Mouse (Mus musculus) embryonic stem cell, embryonic (primary cell): ENCODE data around the gene Ak1.

Source experiments
- CTCF ChIA-PET, 4 experiments: fragments of 300-600 bp in 2 of 4; fragments of 350-600 bp in 2 of 4; sonication (Branson Sonifier 250); formaldehyde crosslinking; loops; one replicate each; lab custom pipeline; 2022; ENCODE audit warnings: inconsistent platforms in 2 of 4; lab: Charles Lee
- POLR2A ChIA-PET, 4 experiments: fragments of 300-600 bp in 2 of 4; fragments of 350-600 bp in 2 of 4; sonication (Branson Sonifier 250); formaldehyde crosslinking; loops; one replicate each; lab custom pipeline; 2022; ENCODE audit warnings: antibody characterized with exemption in 4 of 4, inconsistent platforms in 1 of 4; lab: Charles Lee

Ak1 gene

DNA sequence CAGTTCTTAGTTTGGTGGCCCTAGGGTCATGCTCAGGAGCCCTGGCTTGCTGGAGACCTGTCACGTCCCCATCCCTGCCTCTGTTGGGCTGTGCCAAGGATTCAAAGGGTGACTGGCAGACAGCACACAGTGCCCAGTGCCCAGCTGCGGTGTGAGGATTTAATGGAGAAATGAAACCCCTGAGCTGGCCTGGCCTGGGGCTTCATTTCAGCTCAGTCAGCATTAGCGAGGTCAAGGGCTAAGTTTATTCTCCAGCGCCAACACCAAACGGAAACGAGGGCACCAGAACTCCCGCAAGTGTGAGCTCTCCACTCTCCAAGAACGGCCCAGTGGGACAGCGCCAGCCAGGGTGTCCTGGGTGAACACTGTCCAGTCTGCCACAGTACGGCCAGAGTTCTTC is 31.3 kb upstream of the Ak1 start:
- POLR2A ChIA-PET: no interaction called here
- CTCF ChIA-PET: interaction anchor here in 2 of 4 experiments (0.9 to 3.5 kb wide), 6 partner anchors 10 to 338 kb away, joined by 3 to 9 read pairs (median 3); partner anchors contain the start of genes Pip5kl1 (in 1 of the 2) and St6galnac6 (in 1 of the 2)

DNA sequence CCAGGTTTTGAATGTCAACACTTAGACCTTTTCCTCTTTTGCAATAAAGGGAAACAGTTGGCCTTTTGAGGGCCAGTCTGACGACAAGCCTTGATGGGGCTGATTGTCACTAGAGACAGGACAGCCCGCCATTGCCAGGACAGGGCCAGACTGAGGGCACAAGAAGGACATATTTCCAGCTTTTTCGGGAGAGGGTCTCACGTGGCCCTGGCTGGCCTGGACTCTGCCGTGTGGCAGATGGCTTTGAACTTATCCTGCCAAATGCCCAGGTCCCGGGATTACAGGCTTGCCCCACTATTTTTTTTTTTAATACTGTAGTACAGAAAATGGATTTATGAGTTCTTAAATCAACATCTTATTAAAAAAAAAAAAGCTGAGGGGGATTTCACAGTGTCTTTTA is 30.3 kb upstream of the Ak1 start:
- ChIA-PET CTCF (interaction anchor here in 2 of 4 experiments (0.5 to 1.6 kb wide), 6 partner anchors 8 to 1773 kb away, joined by 3 to 8 read pairs (median 4); no protein-coding TSS in a partner anchor), POLR2A (interaction anchor here in 1 of 4 experiments (0.5 kb wide), 1 partner anchor 70 kb away, joined by 3 read pairs; no protein-coding TSS in a partner anchor)

DNA sequence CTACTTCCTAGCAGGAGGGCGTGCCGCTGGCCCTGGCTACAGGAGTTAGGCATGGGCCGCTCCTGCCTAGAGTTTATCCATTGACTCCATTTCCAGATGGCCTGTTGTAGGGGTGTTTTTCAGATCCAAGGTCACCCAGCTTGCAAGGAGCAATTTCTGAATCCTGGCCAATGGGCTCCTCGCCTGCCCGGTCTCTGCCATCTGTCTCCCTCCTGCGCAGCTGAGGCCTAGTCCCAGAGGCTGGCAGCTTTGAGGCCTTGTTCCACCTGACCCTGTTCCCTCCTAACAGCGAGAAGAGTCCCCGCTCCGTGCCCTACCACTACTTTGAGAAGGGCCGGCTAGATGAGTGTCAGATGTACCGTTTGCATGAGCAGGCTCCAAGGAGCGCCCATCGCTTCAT is 24.8 kb upstream of the Ak1 start:
- POLR2A ChIA-PET: interaction anchor here in 2 of 4 experiments (1.2 to 1.8 kb wide), 2 partner anchors 11 to 131 kb away, joined by 3 to 4 read pairs; no protein-coding TSS in a partner anchor
- CTCF ChIA-PET: interaction anchor here in 1 of 4 experiments (1.4 kb wide), 1 partner anchor 10 kb away, joined by 6 read pairs; no protein-coding TSS in a partner anchor

DNA sequence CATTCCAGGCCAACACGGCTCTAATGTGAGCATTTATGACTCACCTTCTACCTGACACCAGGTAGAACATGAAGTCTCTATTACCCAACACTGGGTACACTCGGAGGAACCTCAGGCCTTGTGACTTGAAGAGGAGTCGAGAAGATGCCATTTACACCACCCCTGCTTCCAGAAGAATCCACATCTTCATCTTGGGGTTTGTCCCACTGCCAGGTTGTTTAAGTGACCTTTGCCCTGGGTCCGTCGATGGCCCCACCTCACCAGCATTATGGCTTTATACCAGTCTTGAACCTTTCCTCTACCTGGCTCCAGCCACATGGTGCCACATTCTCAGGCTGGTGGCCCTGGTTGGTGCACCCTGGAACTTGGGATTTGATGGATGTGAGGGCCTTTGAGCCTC is 24.3 kb upstream of the Ak1 start:
- POLR2A ChIA-PET: no interaction called here
- CTCF ChIA-PET: no interaction called here

DNA sequence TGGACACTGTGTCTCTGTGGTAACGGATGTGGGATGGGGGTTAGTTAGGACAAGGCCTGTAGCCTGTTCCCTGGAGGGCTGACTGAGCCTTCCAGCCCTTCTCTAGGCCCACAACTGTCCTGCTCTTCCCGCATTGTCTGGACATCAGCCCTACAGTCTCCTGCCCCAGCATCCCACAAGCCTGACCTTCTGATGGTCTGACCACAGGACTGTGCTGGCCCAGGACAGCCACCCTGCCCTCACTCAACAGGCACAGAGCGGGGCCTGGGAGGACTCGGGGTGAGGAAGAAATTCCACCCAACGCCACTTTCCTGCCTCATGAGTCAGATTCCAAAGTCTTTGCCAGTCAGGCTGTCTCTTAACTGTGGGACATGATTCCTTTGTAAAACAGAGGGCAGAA is 23.9 kb upstream of the Ak1 start:
- POLR2A ChIA-PET: interaction anchor here in 2 of 4 experiments (0.6 to 1.2 kb wide), 2 partner anchors 117 to 130 kb away, joined by 3 to 4 read pairs; no protein-coding TSS in a partner anchor
- CTCF ChIA-PET: interaction anchor here in 3 of 4 experiments (0.6 to 1.9 kb wide), 5 partner anchors 9 to 331 kb away, joined by 3 to 8 read pairs (median 4); partner anchors contain the start of gene St6galnac4 (in 1 of the 3)

DNA sequence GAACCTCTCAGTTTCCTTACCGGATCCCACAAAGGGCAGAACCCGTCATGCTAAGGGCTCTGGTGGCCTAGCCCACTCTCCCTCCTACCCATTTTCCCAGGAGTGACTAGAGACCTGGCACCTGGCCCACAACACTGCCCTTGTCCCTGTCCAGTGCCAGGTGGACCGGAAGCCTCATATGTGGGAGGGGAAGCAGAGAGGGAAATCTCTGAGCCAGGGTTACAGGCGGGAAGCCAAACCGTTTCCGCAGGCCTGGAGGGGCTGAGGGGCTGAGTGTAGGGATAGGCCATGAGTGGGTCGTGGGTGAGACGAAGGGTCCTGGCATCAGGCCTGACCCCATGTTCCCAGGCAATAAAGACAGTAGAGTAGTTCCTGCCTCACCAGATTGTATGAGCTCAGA is 23.1 kb upstream of the Ak1 start:
- ChIA-PET POLR2A (interaction anchor here in 1 of 4 experiments (1.2 kb wide), 1 partner anchor 117 kb away, joined by 4 read pairs; no protein-coding TSS in a partner anchor), CTCF (interaction anchor here in 3 of 4 experiments (0.7 to 1.9 kb wide), 5 partner anchors 9 to 330 kb away, joined by 3 to 8 read pairs (median 3); partner anchors contain the start of gene St6galnac4 (in 1 of the 3))

DNA sequence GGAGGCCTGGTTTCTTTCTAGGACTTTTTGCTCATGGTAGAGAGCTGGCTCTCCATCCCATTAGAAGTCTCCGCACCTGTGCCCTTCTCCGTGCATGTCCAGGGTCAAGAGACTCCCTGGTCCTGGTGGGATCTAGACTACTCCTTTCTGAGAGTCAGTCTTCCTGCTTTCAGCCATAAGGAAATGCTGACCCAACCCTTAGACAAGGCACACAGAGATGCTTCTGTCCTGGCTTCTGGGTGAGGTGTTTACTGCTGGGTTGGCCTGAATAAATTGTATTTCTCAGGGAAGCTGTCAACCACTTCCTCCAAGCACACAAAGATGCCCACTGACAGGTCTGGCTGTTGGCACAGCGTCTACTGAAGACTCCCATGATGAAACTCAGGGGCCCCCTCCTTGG is 22.1 kb upstream of the Ak1 start, which contains the start of gene St6galnac6:
TSS of gene St6galnac6 (plus strand) at position 301 of the 400 bp plus-strand sequence.
- ChIA-PET POLR2A (interaction anchor here in 2 of 4 experiments (0.6 to 1.5 kb wide), 2 partner anchors 29 to 139 kb away, joined by 4 read pairs; partner anchors contain the start of gene Dpm2 (in 1 of the 2)), CTCF (interaction anchor here in 2 of 4 experiments (0.6 to 1.9 kb wide), 3 partner anchors 8 to 121 kb away, joined by 3 to 10 read pairs (median 8); no protein-coding TSS in a partner anchor)

DNA sequence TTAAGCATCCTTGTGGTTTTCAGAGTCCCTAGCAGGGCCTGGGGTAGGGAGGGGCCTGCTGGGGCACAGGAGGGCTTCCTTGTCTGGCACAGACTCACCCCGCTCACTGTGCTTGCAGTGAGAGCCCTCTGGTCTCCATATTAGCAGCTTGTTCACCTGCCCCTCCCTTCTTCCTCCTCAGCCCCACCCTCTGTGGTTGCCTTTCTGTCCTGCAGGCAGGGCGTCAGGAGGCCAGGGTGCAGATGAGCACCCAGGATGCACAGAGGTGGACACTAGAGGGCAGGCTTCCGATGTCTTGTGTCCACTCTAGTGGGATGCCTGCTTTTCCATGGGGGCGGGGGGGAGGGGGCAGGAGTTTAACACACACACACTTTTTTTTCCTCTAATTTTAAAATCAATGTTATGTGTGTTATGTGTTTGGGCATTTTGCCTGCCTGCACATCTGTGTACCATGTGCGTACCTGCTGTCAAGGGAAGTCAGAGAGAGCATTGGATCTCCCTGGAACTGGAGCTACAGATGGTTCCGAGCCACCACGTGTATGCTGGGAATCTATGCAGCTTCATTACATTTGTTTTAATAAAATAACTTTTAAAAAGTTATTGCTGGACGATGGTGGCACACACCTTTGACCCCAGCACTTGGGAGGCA is 20.0 kb upstream of the Ak1 start:
- ChIA-PET POLR2A (interaction anchor here in 3 of 4 experiments (0.6 to 1.4 kb wide), 10 partner anchors 9 to 105 kb away, joined by 3 to 4 read pairs (median 3); partner anchors contain the start of genes Dpm2 (in 1 of the 3) and Eng (in 1 of the 3)), CTCF (interaction anchor here (0.5 to 5.1 kb wide), 25 partner anchors 11 to 504 kb away, joined by 3 to 32 read pairs (median 4); partner anchors contain the start of genes 9430097D07Rik (in 3 of the 4), Pip5kl1 (in 2 of the 4), St6galnac4 (in 2 of the 4) and Slc25a25 (in 1 of the 4))

DNA sequence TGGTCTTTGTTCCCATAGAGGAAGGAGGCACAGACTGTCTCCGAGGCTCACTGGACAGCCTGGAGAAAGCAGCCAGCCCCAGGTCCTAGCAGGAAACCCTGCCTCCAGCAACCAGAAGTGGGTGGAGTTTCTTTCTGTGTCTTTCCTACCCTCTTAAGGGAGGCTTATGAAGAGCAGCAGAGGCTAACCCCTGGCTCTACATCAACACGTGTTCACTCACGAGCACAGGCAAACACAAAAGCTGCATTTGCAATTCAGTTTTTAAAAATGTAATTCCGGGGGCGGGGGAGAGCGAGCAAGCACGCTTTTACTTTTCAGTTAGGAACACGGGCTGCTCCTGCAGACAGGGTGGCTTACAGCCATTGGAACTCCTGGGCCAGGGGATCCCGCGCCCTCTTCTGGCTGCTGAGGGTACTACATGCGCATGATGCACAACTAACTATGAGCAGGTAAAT is 18.9 kb upstream of the Ak1 start:
- ChIA-PET POLR2A (interaction anchor here in 2 of 4 experiments (0.6 to 1.5 kb wide), 7 partner anchors 19 to 255 kb away, joined by 3 to 6 read pairs (median 3); partner anchors contain the start of gene Eng (in 1 of the 2)), CTCF (interaction anchor here (0.6 to 5.1 kb wide), 18 partner anchors 9 to 198 kb away, joined by 3 to 32 read pairs (median 4); partner anchors contain the start of genes Pip5kl1 (in 2 of the 4), St6galnac4 (in 2 of the 4) and 9430097D07Rik (in 1 of the 4))

DNA sequence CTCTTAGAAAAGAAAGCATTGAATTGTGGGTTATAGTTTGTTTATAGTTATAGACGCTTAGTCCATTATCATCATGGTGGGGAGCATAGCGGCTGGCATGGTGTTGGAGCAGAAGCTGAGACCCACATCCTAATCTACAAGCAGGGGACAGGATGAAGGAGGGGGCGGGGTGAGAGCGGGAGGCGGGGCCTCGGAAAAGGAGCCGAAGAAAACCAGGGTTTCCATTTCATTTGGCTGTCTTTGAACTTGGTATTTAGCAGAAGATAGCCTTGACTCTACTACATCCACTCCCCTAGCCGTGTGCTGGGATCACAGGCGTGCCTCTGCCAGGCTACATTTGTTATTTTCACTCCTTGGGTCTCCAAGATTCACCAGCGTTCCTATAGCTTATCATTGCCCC is 16.9 kb upstream of the Ak1 start:
- ChIA-PET CTCF (interaction anchor here in 2 of 4 experiments (0.5 to 5.1 kb wide), 8 partner anchors 18 to 253 kb away, joined by 3 to 32 read pairs (median 6); partner anchors contain the start of gene St6galnac4 (in 2 of the 2)), POLR2A (interaction anchor here in 2 of 4 experiments (0.7 to 2.9 kb wide), 6 partner anchors 17 to 411 kb away, joined by 3 to 7 read pairs (median 3); partner anchors contain the start of genes Dpm2 (in 1 of the 2) and St6galnac4 (in 1 of the 2))

DNA sequence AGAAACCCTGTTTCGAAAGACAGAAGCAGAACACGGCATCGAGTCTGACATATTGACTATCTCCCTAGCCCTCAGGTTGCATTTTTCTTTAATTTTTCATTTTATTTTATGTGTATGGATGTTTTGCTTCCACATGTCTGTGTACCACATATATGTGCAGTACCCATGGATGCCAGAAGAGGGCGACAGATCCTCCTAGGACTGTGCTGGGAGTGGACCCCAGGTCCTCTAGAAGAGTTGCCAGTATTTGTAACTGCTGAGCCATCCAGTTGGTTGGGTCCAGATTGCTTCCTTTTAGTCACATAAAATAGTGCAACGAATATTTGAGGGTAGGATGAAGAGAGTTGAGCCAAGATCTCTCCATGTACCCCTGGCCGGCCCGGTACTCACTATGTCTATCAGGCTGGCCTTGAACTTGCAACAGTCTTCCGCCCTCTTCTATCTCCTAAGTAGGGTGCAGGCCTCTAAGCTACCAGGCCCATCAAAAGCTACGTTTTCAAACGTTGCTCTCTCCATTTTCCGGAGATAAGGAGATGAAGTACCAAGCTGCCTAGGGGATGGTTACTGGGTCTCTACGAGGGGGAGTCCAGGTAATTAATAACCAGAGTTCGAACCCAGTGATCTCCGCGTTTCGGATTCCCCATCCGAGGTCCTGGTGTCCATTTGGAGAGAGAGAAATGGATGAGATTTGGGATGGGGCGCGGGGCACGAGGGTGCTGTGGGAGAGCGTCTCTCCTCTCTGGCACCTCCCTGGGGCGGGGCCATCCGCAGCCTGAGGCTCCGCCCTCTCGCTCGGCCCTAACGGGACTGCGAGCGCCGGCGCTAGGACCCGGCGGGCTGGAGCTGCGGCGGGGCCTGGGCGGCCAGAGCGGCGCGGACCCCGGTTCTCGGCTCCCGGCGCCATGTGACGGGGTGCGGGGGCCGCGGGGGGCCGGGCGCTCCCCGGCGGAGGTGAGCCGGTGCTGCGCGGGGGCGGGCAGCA is 15.1 kb upstream of the Ak1 start:
- POLR2A ChIA-PET: interaction anchor here (0.6 to 4.8 kb wide), 35 partner anchors 9 to 457 kb away, joined by 3 to 33 read pairs (median 4); partner anchors contain the start of genes St6galnac4 (in 3 of the 4), Dpm2 (in 1 of the 4), Fam102a (in 1 of the 4) and Lrsam1 (in 1 of the 4)

DNA sequence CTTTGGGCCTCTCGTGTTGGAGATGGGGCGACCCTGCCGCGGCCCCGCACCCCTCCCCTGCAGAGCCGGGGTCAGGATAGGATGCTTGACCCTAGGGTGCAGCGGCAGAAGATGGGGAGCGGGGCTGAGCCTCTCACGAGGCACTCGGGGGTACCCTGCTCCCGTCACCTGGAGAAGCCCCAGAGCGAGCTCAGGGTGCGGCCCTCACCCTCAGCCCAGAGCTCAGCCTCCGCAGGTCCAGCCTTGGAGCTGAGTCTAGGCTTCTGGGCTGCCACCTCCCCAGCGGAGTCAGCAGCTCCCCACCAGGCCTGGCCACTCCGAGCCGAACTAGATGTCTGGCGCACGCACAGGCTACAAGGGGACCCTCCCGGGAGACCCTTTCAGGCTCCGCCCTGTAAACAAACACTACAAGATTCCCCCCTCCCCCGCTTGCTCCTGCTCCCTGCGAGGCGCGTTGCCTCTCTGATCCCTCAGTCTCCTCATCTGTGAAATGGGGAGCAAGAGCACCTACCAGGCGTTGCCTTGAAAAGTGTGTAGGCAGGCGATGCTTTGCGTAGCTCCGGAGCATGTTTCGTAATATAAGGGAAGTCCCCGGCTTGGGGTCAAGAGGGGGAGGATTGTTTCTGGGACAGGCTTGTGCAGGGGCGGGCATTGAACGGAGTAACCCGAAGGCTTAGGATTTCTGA is 14.2 kb upstream of the Ak1 start:
- CTCF ChIA-PET: interaction anchor here (0.6 to 2.9 kb wide), 30 partner anchors 8 to 321 kb away, joined by 3 to 17 read pairs (median 4); partner anchors contain the start of genes St6galnac4 (in 2 of the 4), 9430097D07Rik (in 1 of the 4), Dpm2 (in 1 of the 4) and Tor2a (in 1 of the 4)
- POLR2A ChIA-PET: interaction anchor here (0.6 to 4.8 kb wide), 41 partner anchors 8 to 458 kb away, joined by 3 to 33 read pairs (median 4); partner anchors contain the start of genes St6galnac4 (in 3 of the 4), Lrsam1 (in 2 of the 4), Rpl12 (in 2 of the 4) and Eng (in 1 of the 4)

More for the DNA sequence above, 15.1 kb upstream of the Ak1 start:
- CTCF ChIA-PET: interaction anchor here (0.5 to 2.9 kb wide), 44 partner anchors 8 to 874 kb away, joined by 3 to 17 read pairs (median 4); partner anchors contain the start of genes St6galnac4 (in 2 of the 4), Dpm2 (in 1 of the 4), Pip5kl1 (in 1 of the 4) and Tor2a (in 1 of the 4)

DNA sequence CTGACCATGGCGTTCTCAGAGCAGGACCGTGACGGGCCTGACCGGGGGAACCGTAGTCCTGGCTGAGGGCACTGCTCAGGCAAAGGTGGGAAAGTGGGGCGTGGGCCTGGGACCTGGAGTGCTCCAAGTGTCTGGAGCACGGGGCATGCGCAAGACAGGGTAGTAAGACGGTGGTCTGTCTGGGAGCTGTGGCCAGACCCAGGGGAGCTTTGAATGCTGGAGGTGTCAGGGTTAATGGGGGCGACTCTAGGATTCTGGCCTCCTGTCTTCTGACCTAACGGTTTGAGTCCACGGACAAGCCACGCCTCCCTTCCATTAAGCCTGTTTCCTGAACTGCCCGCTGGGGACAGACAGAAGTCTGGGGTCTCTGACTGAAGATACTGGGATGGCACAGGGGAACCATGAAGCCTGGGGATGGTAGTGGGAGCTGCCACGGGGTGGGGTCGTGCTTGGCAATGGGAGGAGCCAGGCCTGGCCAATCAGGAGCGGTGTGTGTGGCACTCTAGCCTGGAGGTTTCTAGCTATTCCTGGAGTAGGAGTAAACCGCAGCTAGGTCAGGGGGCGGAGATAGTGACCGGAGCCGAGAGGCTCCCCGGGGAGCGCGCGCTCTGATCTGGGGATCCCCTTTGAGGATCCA is 13.3 kb upstream of the Ak1 start:
- CTCF ChIA-PET: interaction anchor here in 3 of 4 experiments (0.6 to 2.9 kb wide), 27 partner anchors 7 to 353 kb away, joined by 3 to 17 read pairs (median 5); partner anchors contain the start of genes 9430097D07Rik (in 1 of the 3), Lrsam1 (in 1 of the 3), Pip5kl1 (in 1 of the 3) and Rpl12 (in 1 of the 3)
- POLR2A ChIA-PET: interaction anchor here in 3 of 4 experiments (0.6 to 4.8 kb wide), 47 partner anchors 9 to 1830 kb away, joined by 3 to 33 read pairs (median 4); partner anchors contain the start of genes Lrsam1 (in 3 of the 3), Rpl12 (in 3 of the 3), Eng (in 2 of the 3) and 1110008P14Rik (in 1 of the 3)

DNA sequence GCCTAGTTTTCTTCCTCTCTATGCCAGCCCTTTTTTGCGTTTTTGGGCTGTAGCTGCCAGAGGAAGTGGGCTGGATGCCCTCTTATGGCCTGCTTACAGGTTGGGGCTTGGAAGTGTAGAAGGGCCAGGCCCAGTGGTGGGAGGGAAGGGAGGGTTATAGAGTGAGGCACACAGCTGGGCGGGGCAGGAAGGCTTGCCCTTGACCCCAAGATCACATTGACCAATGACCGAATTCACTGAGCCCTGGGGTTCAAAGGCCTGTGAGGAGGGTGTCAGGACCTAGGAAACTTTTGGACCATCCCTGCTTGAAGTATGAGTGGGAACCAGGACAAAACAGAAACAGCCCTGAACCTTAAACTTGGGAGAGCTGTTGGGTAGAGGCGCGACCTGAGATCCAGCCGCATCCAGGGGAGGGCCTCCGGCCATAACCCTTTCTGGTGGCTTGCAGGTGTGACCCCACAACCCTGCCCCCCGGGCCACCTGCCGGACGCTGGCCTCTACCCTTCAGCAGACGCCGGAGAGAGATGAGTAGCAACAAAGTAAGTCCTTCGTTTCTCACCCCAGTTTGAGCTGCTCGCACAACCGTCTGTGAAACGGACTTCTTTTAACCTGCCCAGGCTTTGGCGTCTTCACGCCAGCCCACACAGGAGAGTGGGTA is 12.7 kb upstream of the Ak1 start:
- ChIA-PET POLR2A (interaction anchor here (0.6 to 4.8 kb wide), 46 partner anchors 8 to 1831 kb away, joined by 3 to 33 read pairs (median 4); partner anchors contain the start of genes Lrsam1 (in 3 of the 4), Rpl12 (in 3 of the 4), Eng (in 2 of the 4) and 1110008P14Rik (in 1 of the 4)), CTCF (interaction anchor here in 3 of 4 experiments (0.5 to 2.9 kb wide), 25 partner anchors 10 to 353 kb away, joined by 3 to 17 read pairs (median 4); partner anchors contain the start of genes 9430097D07Rik (in 1 of the 3), Lrsam1 (in 1 of the 3), Pip5kl1 (in 1 of the 3) and Rpl12 (in 1 of the 3))
